Mouse (Mus musculus) ES-Bruce4 (cell line): ENCODE results near the gene Acss2. TPM values are rescaled to one million over a fixed set of nuclear protein-coding genes. Genes with fewer than 3 reads are reported as not detected.
A peak's percentile ranks its signal among the peaks of the same experiment; 100 is the strongest.

Source experiments
- H3K27ac ChIP-seq: 2 replicates; pipeline ENCODE4 v1.5.1; 2012; ENCODE audit warnings: low read length, inconsistent platforms; ENCODE audit not compliant: insufficient read depth
- H3K27me3 ChIP-seq: 2 replicates; pipeline ENCODE4 v1.6.1; 2012; ENCODE audit warnings: mild to moderate bottlenecking, low read length, inconsistent platforms; ENCODE audit not compliant: control insufficient read depth, poor library complexity, insufficient read depth, severe bottlenecking
- H3K36me3 ChIP-seq: 2 replicates; pipeline ENCODE4 v1.6.1; 2012; ENCODE audit warnings: inconsistent platforms, mild to moderate bottlenecking, low read length, moderate library complexity; ENCODE audit not compliant: control insufficient read depth, poor library complexity, insufficient read depth, severe bottlenecking
- H3K4me1 ChIP-seq: one replicate; pipeline ENCODE4 v1.8.1; 2011; ENCODE audit warnings: low read length; ENCODE audit not compliant: control insufficient read depth, insufficient read depth
- H3K4me3 ChIP-seq: 2 replicates; pipeline ENCODE4 v1.5.1; 2011; ENCODE audit warnings: low read depth, mild to moderate bottlenecking, low read length
- H3K9ac ChIP-seq: 2 replicates; pipeline ENCODE4 v1.6.1; 2012; ENCODE audit warnings: low read depth, mild to moderate bottlenecking, inconsistent platforms; ENCODE audit not compliant: poor library complexity, severe bottlenecking
- H3K9me3 ChIP-seq: replicated peaks from 2 replicates; pipeline ENCODE4 v1.6.1; 2012; ENCODE audit warnings: mild to moderate bottlenecking, low read length, inconsistent platforms; ENCODE audit not compliant: control insufficient read depth, poor library complexity, insufficient read depth, severe bottlenecking
- CTCF ChIP-seq: IDR thresholded peaks from one replicate; pipeline ENCODE4 v1.8.1; 2011; ENCODE audit warnings: low read depth, low read length
- EP300 ChIP-seq: IDR thresholded peaks from 2 replicates; pipeline ENCODE4 v1.6.1; 2011; ENCODE audit warnings: low read depth, low read length; ENCODE audit not compliant: insufficient read depth
- POLR2A ChIP-seq: IDR thresholded peaks from one replicate; pipeline ENCODE4 v1.8.1; 2011; ENCODE audit warnings: low read length; ENCODE audit not compliant: insufficient read depth
- polyA plus RNA-seq: library from polyadenylated mRNA; stranded (reverse); fragments of >200 nt; gene quantifications from 2 replicates; pipeline ENCODE4 v1.2.4, GENCODE M21; 2011; ENCODE audit warnings: low read depth; ENCODE audit not compliant: missing spikeins, insufficient read depth, insufficient read length

The Acss2 gene
- polyA plus RNA-seq, 1 experiment: 10.3 TPM

DNA sequence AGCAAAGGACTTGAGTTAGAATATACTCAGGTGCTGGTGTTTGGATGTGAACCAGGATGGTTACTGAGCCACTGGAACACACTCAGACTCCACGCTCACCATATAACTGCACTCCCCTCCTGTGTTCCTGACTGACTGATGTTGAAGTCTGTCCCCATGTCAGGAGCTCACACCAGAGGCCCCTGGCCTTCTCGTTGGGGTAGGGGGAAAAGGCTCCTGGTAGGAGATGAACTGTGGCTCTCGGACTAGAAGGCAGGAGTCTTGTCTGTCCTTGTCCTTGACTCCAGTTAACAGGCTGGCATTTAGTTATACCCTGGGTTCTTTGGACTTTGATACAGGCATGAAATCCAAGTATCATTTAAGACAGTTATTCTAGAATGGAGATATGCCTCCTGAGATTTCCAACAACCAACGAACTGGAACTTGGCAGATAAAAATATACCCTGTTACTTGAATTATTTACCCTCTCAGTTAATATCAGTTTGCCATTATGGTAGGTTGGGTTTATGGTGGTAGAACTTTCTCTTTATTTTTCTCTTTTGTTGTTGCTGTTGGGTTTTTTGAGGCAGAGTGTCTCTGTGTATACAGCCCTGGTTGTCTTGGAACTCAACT is 64.7 kb downstream of the Acss2 start:
- H3K4me1 ChIP-seq: no peaks in the 10 kb centered on the region
- H3K27ac ChIP-seq: no peak overlapping the region
- H3K27me3 ChIP-seq: no peaks in the 10 kb centered on the region
- H3K36me3 ChIP-seq: no peaks in the 10 kb centered on the region
- no peaks in the 10 kb centered on the region for H3K9me3 ChIP-seq
- no peak overlapping the region for H3K4me3 ChIP-seq
- TF ChIP-seq POLR2A: no peak
- H3K9ac ChIP-seq: no peak overlapping the region

DNA sequence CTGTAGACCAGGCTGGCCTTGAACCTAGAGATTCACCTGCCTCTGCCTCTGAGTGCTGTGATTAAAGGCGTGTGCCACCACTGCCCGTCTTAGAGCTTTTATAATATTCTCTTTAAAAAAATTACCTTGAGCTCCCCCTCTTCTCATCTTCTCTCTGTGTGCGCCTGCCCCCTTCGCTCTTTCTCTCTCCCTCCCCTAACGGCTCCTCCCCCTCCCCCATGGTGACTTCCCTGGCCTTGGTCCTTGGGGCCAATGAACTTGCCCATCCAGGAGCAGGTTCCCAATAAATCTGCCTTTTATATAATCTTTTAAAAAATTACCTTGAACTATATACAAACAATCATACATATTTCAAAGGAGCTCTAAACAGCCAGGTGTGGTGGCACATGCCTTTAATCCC is 65.2 kb downstream of the Acss2 start:
- no peaks in the 10 kb centered on the region for H3K4me1 ChIP-seq
- H3K9me3 ChIP-seq: no peaks in the 10 kb centered on the region
- no peak overlapping the region for H3K4me3 ChIP-seq
- H3K9ac ChIP-seq: no peak overlapping the region
- TF ChIP-seq EP300: no peak
- no peak for TF ChIP-seq POLR2A
- no peak for TF ChIP-seq CTCF
- no peaks in the 10 kb centered on the region for H3K27me3 ChIP-seq
- H3K27ac ChIP-seq: no peak overlapping the region
- no peaks in the 10 kb centered on the region for H3K36me3 ChIP-seq

DNA sequence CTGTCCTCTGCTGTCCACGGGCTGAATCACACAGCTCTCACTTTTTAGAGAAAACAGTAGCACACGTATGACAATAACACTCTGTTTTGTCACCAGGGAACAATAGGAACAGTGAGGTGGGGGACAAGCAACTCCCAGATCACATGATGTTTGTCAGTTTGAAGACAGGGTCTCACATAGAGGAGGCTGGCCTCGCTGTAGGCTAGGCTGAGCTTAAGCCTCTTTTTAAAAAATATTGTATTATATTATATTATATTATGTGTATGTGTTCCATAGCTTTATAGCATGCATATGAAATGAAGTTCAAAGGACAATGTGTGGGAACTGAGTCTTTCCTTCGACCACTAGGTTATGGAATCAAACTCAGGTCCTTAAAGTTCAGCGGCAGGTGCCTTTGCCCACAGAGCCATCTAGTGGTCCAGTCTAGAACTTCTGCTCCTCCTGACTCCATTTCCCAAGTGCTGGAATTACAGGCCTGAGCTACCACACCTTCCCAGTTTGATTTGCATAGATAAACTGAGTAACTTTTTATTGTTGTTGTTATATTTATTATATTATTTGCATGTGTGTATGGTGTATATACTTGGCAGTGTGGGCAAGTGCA is 66.3 kb downstream of the Acss2 start:
- H3K36me3 ChIP-seq: no peaks in the 10 kb centered on the region
- H3K9ac ChIP-seq: no peak overlapping the region
- no peak overlapping the region for H3K27ac ChIP-seq
- TF ChIP-seq POLR2A (no peak), CTCF (peak; percentile 85), EP300 (no peak)
- no peaks in the 10 kb centered on the region for H3K9me3 ChIP-seq
- H3K27me3 ChIP-seq: no peaks in the 10 kb centered on the region
- H3K4me3 ChIP-seq: no peak overlapping the region
- H3K4me1 ChIP-seq: no peaks in the 10 kb centered on the region

DNA sequence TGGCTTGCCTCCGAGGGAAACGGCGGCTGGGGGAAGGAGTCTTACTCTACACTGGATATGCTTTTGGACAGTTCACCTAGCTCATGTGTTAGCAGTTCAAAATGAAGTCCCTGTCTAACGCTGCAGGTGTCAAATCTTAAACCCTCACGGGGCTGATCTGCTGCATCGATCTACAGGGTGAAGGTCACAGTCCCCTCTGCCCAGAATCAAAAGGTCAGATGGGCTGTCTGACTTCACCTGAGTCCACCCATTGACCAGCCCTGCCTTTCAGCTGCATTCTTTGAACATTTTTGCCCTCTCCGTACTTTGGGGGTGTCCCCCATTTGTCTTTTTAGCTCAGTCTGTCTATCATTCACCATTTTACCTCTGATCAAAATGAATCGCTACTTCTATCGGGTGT is 67.3 kb downstream of the Acss2 start:
- TF ChIP-seq CTCF (no peak), EP300 (no peak), POLR2A (no peak)
- H3K27ac ChIP-seq: no peak overlapping the region
- no peak overlapping the region for H3K9ac ChIP-seq

DNA sequence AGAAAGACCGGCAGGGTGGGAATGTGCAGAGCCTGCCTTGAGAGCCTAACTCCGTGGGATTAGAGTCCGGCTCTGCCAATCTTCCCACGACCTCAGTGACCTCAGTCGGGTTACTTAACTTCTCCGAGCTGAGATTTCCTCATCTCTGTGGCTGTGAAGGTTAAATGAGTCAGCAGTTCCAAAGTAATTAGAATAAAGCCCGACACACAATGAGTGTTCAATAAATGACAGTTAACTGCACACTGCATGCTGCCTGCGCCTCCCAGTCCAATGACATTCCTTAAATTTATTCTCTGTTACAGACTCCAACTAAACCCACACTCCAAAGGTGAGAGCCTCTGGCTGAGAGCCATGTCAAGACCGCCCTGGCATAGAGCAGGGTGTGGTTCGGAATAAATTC is 67.7 kb downstream of the Acss2 start:
- no peaks in the 10 kb centered on the region for H3K27me3 ChIP-seq
- H3K4me1 ChIP-seq: peaks cover 2% of the 10 kb centered on the region
- TF ChIP-seq EP300: no peak
- H3K4me3 ChIP-seq: no peak overlapping the region
- no peak overlapping the region for H3K9ac ChIP-seq
- no peaks in the 10 kb centered on the region for H3K9me3 ChIP-seq
- no peaks in the 10 kb centered on the region for H3K36me3 ChIP-seq
- no peak overlapping the region for H3K27ac ChIP-seq

More for the DNA sequence above, 67.3 kb downstream of the Acss2 start:
- H3K36me3 ChIP-seq: no peaks in the 10 kb centered on the region
- peaks cover 2% of the 10 kb centered on the region for H3K4me1 ChIP-seq
- H3K4me3 ChIP-seq: no peak overlapping the region
- no peaks in the 10 kb centered on the region for H3K27me3 ChIP-seq
- H3K9me3 ChIP-seq: no peaks in the 10 kb centered on the region

DNA sequence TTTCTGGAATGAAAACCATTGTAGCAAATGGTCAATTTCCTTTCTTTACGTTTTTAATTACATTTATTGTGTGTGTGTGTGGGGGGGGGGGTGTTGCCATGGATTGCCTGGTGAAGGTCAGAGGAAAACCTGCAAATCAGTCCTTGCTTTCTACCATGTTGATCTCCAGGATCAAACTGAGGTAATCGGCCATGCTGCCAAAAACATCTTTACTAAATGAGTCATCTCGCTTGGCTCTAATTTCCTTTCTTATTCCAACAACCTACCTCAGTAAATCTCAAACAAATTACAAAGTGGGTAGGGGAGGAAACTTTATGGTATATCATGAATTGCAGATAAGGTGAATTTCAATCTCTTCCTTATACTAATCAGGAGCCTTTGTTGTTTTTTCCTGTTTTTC is 70.4 kb downstream of the Acss2 start:
- no peak overlapping the region for H3K9ac ChIP-seq
- no peaks in the 10 kb centered on the region for H3K36me3 ChIP-seq
- H3K27ac ChIP-seq: no peak overlapping the region
- H3K4me3 ChIP-seq: no peak overlapping the region
- no peaks in the 10 kb centered on the region for H3K27me3 ChIP-seq
- H3K4me1 ChIP-seq: peaks cover 2% of the 10 kb centered on the region
- TF ChIP-seq CTCF (no peak), EP300 (no peak)
- H3K9me3 ChIP-seq: no peaks in the 10 kb centered on the region
